Mouse (Mus musculus) stomach, embryonic 16.5 days (tissue): Measurements from ENCODE around the gene Olfr1330. TPM values are rescaled to one million over a fixed set of nuclear protein-coding genes. Genes with fewer than 3 reads are reported as not detected.

Source experiments
- polyA plus RNA-seq: library from polyadenylated mRNA; unstranded; fragments of >200 nt; fragmentation: Nextera tagmentation; extraction: Ambion mirVana; gene quantifications from 2 replicates; pipeline ENCODE4 v1.2.1, GENCODE M21; 2015

Olfr1330 gene
- polyA plus RNA-seq, 1 experiment from 2014 or later, result not detected

Other genes starting within 250 kb of the Olfr1330 start
- gene Olfr62, start 229.6 kb upstream of the Olfr1330 start, polyA plus RNA-seq, result not detected in 2 replicates
- not detected in 2 replicates for gene Olfr1342, start 195.8 kb upstream of the Olfr1330 start, polyA plus RNA-seq
- not detected in 2 replicates for gene Olfr1341, start 185.1 kb upstream of the Olfr1330 start, polyA plus RNA-seq
- not detected in 2 replicates for gene Olfr1340, start 168.5 kb upstream of the Olfr1330 start, polyA plus RNA-seq
- not detected in 2 replicates for gene Olfr1339, start 156.4 kb upstream of the Olfr1330 start, polyA plus RNA-seq
- not detected in 2 replicates for gene Olfr1338, start 129.9 kb upstream of the Olfr1330 start, polyA plus RNA-seq
- gene Olfr1337, start 106.0 kb upstream of the Olfr1330 start, polyA plus RNA-seq, result not detected in 2 replicates
- gene Olfr1335, start 78.7 kb upstream of the Olfr1330 start, polyA plus RNA-seq, result not detected in 2 replicates
- gene Olfr1333, start 52.3 kb upstream of the Olfr1330 start, polyA plus RNA-seq, result not detected in 2 replicates
- gene Olfr1331, start 23.9 kb upstream of the Olfr1330 start, polyA plus RNA-seq, result not detected in 2 replicates
- not detected in 2 replicates for gene Olfr1329, start 28.9 kb downstream of the Olfr1330 start, polyA plus RNA-seq
- gene Olfr1328, start 50.0 kb downstream of the Olfr1330 start, polyA plus RNA-seq, result not detected in 2 replicates
- not detected in 2 replicates for gene Lao1, start 73.0 kb downstream of the Olfr1330 start, polyA plus RNA-seq
- 142 and 155 TPM in 2 replicates for gene Slc2a1, start 220.1 kb downstream of the Olfr1330 start, polyA plus RNA-seq